Mouse (Mus musculus) lung, embryonic 16.5 days (tissue): ENCODE data around the gene Ppp1r18. TPM values are rescaled to one million over a fixed set of nuclear protein-coding genes. Genes with fewer than 3 reads are reported as not detected.

ENCODE experiments used
- ATAC-seq: fragments of 200-750 bp; cut with Nextera tagmentation; 2 replicates; pipeline ENCODE4 v1.8.0; 2017; ENCODE audit warnings: low read depth, mild to moderate bottlenecking, moderate library complexity
- H3K27ac ChIP-seq: fragments of 300-500 bp; sonication (generic); 2 replicates; pipeline ENCODE4 v1.5.1; 2014; ENCODE audit warnings: mild to moderate bottlenecking, control low read depth, low read length
- H3K27me3 ChIP-seq: fragments of 300-500 bp; sonication (generic); 2 replicates; pipeline ENCODE4 v1.6.1; 2014; ENCODE audit warnings: low read depth, low read length, mixed read lengths; ENCODE audit not compliant: control insufficient read depth, insufficient read depth
- H3K36me3 ChIP-seq: fragments of 300-500 bp; sonication (generic); 2 replicates; pipeline ENCODE4 v1.6.1; 2014; ENCODE audit warnings: low read length; ENCODE audit not compliant: control insufficient read depth, insufficient read depth
- H3K4me1 ChIP-seq: fragments of 300-500 bp; sonication (generic); replicated peaks from 2 replicates; pipeline ENCODE4 v1.6.1; 2014; ENCODE audit warnings: low read length, mixed read lengths; ENCODE audit not compliant: control insufficient read depth, insufficient read depth
- H3K4me2 ChIP-seq: fragments of 300-500 bp; sonication (generic); 2 replicates; pipeline ENCODE4 v1.6.1; 2014; ENCODE audit warnings: low read depth, low read length, control low read depth
- H3K4me3 ChIP-seq: fragments of 300-500 bp; sonication (generic); 2 replicates; pipeline ENCODE4 v1.5.1; 2014; ENCODE audit warnings: mild to moderate bottlenecking, low read length, control low read depth
- H3K9ac ChIP-seq: fragments of 300-500 bp; sonication (generic); 2 replicates; pipeline ENCODE4 v1.6.1; 2014; ENCODE audit warnings: low read length, control low read depth
- H3K9me3 ChIP-seq: fragments of 300-500 bp; sonication (generic); 2 replicates; pipeline ENCODE4 v1.6.1; 2016; ENCODE audit warnings: low read length; ENCODE audit not compliant: control insufficient read depth
- WGBS: fragments of 180-500 bp; shearing (Covaris S2); extraction: QIAGEN DNeasy Blood & Tissue Kit; methylation state at CpG from one replicate; pipeline ENCODE4 v1.1.7; 2014; 5-methylcytosine and 5-hydroxymethylcytosine counted together
- polyA plus RNA-seq: library from polyadenylated mRNA; unstranded; fragments of >200 nt; fragmentation: Nextera tagmentation; extraction: Ambion mirVana; gene quantifications from 2 replicates; pipeline ENCODE4 v1.2.1, GENCODE M21; 2015

Gene Ppp1r18
- polyA plus RNA-seq, 1 experiment from 2014 or later: 26.5 TPM

DNA sequence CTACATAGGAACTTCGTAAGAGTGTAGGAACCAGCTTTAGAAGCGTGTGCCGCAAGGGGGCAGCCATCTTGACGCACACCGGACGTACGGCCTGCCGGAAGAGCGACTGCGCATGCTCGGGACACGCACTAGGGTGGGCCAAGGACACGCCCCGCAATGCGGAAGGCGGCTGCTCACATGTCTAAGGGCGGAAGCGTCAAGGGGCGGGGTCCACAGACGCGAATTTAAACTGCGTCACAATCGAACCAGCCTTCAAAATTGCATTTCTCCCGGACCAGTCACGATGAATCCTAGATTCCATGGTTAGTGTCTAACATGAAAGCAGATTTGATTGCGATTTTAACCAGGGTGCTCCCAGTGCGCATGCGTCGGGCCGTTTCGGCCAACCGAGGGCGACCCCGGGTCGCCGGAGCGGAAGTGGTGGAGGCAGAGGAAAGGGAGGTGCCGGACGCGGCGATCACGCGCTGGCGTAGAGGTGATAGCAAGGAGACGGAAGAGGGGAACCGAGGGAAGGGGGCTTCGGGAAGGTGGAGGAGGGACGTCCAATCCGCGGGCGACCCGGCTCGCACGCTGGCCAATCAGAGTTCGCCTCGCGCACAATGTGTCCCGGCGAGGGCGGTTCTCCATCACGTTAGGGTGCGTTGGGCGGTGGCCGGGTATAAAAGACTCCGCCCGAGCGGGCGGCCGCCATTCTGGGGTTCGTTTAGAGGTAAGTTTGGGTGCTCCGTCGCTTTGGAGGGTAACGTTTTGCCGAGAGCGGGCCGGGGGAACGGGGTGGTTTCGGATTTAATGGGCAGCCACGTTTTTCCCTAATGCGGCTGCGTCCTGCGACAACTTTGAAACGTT lies 51.1 kb downstream of the Ppp1r18 start, which contains the start of the genes Mrps18b and Ppp1r10:
Mrps18b (minus strand) TSS at position 93 of the 846 bp plus-strand sequence.
Ppp1r10 (plus strand) TSS at position 138 of the 846 bp plus-strand sequence.
- peak within 1 kb of the TSS; percentile 94 for H3K9ac ChIP-seq

DNA sequence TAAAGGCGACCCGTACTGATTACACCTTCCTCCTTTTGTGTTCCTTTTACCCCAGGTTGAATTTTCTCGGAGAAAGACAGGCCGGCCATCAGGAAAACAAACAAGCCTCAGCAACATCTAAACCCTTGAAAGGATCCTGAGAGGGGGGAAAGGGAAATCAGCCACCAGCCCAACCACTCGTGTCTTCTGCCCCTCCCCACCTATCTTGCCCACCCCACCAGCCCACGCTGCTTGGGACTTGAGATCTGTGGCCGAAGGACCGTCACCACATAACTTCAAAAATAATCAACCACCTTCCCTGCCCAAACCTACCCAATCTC lies 51.7 kb downstream of the Ppp1r18 start:
- Histone ChIP-seq H3K9me3 (no peaks in the 10 kb centered on the region), H3K4me3 (peak overlapping the region; percentile 85), H3K36me3 (peaks cover 10% of the 10 kb centered on the region; the same call in 1 of the 2 replicates), H3K27ac (peak overlapping the region; percentile 97), H3K9ac (peak overlapping the region; percentile 94), H3K4me2 (peak overlapping the region; percentile 98), H3K27me3 (no peaks in the 10 kb centered on the region), H3K4me1 (peaks cover 26% of the 10 kb centered on the region)
- under 1% methylated on average over 8 of the region's 8 CpGs for WGBS
- no peak for ATAC-seq

More for the DNA sequence above, 51.1 kb downstream of the Ppp1r18 start, which contains the start of the genes Mrps18b and Ppp1r10:
- WGBS: 0% methylated on average over 76 of the region's 83 CpGs
- Histone ChIP-seq H3K4me1 (peaks cover 26% of the 10 kb centered on the region), H3K36me3 (peaks cover 10% of the 10 kb centered on the region; the same call in 1 of the 2 replicates), H3K4me2 (peak within 1 kb of the TSS; percentile 98), H3K4me3 (peak within 1 kb of the TSS; percentile 85), H3K27me3 (no peaks in the 10 kb centered on the region), H3K9me3 (no peaks in the 10 kb centered on the region), H3K27ac (peak within 1 kb of the TSS; percentile 97)
- peak; percentile 96 for ATAC-seq

DNA sequence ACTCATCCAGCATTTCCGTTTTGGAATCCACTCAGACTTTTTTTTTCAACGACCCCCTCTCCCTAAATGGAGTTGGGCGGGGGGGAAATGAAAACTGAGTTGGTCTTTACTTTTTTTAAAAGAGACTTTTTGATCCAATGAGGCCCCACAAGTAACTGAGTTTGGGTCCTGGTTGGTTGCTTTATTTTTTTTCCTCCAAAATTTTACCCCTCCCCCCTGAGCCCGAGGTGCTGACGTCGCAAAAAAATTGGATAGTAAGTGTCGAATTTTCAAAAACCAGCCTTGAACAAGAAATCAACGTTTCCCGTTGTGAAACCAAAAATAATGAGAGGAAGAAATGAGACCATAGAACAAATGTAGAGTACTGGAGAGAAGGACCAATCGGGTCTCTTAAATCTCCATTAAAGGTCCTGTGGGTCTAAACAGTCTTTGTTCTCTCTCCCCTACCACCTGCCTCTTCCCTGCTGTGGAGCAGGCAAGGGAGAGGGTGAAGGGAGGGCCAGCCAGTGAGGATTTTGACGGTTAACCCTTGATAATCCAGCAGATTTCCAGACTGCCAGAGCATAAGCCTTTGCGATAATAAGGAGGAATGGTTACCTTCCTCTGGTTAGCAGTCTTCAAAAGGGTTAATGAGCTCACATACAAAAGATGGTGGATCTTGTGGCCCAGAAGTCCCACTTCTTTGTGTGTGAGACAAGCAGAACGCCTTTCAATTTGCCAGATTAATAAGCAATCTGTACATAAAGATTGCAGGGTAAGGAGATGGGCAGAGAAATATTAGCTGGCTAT lies 52.3 kb downstream of the Ppp1r18 start:
- no peaks in the 10 kb centered on the region for H3K27me3 ChIP-seq
- peak overlapping the region; percentile 94 for H3K9ac ChIP-seq
- H3K4me2 ChIP-seq: peak overlapping the region; percentile 98
- ATAC-seq: no peak
- H3K36me3 ChIP-seq: peaks cover 10% of the 10 kb centered on the region; the same call in 1 of the 2 replicates
- 0% methylated on average over 13 of the region's 13 CpGs for WGBS
- H3K9me3 ChIP-seq: no peaks in the 10 kb centered on the region
- H3K4me3 ChIP-seq: peak overlapping the region; percentile 85
- H3K4me1 ChIP-seq: peaks cover 26% of the 10 kb centered on the region
- peak overlapping the region; percentile 97 for H3K27ac ChIP-seq

DNA sequence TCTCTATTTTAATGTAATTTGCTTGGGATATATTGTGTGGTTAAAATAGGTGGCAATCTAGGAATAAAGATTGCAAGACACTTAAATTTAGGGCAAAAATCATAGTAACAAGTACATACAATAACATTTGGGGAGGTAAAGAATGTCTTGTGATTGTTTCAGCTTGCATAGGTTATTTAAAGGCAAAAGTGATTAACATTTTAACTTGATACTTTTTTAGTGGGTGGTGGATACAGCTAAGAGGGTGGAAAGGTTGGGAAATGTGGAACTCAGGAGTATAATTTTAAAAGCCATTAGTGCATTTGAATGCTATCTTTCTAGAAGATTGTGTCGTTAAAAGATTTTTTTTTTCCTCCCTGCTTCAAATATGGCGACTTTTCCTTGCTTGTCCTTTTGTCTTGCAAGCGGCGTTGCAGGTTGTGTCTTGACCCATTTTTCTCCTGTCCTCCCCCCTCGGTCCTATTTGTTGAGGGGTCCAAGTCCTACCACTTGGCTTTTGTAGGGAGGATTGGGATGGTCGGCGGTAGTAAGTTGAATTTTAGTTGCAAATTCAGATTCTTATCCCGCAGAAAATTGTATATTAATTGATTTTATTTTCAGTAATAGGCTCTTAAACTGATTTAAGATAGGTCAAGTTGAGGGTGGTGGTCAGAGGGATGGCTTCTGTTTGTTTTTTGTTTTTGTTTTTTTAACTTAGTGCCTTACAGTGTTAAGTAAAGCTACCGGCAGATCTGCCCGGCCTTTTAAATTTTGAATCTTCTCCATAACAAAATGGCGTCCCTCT lies 53.1 kb downstream of the Ppp1r18 start:
- peaks cover 26% of the 10 kb centered on the region for H3K4me1 ChIP-seq
- peak overlapping the region; percentile 97 for H3K27ac ChIP-seq
- no peaks in the 10 kb centered on the region for H3K27me3 ChIP-seq
- peak overlapping the region; percentile 94 for H3K9ac ChIP-seq
- ATAC-seq: no peak
- H3K4me2 ChIP-seq: peak overlapping the region; percentile 98
- peaks cover 6% of the 10 kb centered on the region for H3K36me3 ChIP-seq
- WGBS: under 1% methylated on average over 11 of the region's 11 CpGs
- peak overlapping the region; percentile 85 for H3K4me3 ChIP-seq
- no peaks in the 10 kb centered on the region for H3K9me3 ChIP-seq

DNA sequence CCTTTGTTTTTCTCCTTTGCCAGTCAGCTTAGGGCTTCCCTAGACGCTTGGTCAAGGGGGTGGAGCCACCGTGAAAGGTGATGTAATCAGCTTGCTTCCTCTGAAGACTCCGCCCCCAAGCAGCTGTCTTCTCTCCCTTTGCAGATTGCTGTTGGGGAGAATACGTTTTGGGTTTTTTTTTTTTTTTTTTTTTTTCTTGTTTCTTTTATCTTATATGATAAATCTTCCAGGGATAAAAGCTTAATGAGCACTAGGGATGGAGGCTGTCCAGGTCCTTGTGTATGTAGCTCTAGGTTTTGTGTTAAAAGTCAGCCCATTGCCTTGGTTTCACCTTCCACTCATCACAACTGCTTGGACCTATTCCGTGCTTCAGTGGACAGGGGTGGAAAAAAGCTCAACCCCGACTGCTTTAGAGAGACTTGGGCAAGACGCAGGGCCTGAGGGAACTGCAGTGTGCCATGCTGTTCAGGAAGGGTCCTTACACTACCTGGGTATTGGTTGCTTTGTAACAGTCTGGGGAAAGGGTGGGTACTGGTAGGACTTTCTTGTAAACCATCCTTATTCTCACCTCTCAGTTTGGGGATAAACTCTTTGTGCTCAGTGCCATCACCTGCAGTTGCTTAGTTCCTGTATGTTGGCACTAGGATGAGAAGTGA lies 53.8 kb downstream of the Ppp1r18 start:
- ATAC-seq: peak; percentile 48
- Histone ChIP-seq H3K4me2 (peak overlapping the region; percentile 98), H3K36me3 (peaks cover 13% of the 10 kb centered on the region), H3K4me3 (peak overlapping the region; percentile 85), H3K9me3 (no peaks in the 10 kb centered on the region), H3K27me3 (no peaks in the 10 kb centered on the region), H3K4me1 (peaks cover 26% of the 10 kb centered on the region), H3K9ac (peak overlapping the region; percentile 72), H3K27ac (peak overlapping the region; percentile 97)
- 5% methylated on average over 7 of the region's 7 CpGs for WGBS

DNA sequence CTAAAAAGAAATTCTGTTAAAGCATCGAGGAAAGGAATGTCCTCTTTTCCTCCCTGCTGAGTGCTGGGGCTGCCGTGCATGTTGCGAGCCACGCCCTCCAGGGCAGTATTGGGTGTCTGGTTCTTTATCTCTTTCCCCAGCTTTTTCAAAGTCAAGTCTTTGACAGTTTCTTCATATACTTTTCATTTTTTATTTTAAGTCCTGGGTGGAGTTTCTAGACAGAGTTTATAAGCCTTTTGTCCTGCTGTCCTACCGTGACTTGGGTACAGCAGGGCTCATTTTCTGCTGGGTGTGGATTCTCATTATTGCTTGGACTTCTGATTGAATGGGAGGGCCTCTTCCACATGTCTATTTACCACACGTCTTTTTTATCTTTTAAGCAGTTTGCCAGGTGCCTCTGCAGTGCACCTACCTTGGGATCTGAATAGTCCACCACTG lies 54.5 kb downstream of the Ppp1r18 start:
- Histone ChIP-seq H3K27me3 (no peaks in the 10 kb centered on the region), H3K4me3 (peak overlapping the region; percentile 85), H3K9ac (peak overlapping the region; percentile 72), H3K27ac (peak overlapping the region; percentile 97), H3K36me3 (peaks cover 20% of the 10 kb centered on the region), H3K4me2 (peak overlapping the region; percentile 98), H3K9me3 (no peaks in the 10 kb centered on the region), H3K4me1 (peaks cover 26% of the 10 kb centered on the region)
- no peak for ATAC-seq
- 38% methylated on average over 6 of the region's 6 CpGs for WGBS

DNA sequence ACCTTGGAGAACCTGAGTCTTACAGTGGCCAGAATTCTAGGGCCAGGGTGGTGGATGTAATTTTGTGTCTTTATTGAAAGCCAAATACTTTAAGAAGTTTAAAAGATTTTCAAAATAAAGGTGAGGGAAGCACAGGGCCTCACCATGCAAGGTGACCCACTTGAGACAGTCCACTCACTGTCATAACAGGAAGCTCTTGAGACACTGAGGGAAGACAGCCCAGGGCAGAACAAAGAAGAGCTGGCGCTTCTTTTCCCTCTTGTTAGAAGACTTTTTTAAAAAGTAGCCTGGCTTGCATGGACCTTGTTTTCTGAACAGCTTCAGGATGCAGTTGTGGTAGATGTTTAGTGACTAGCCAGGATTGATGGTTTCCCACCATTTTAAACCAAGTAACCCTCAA lies 55.0 kb downstream of the Ppp1r18 start:
- no peak overlapping the region for H3K9ac ChIP-seq
- peak overlapping the region; percentile 98; the same call in 1 of the 2 replicates for H3K4me2 ChIP-seq

DNA sequence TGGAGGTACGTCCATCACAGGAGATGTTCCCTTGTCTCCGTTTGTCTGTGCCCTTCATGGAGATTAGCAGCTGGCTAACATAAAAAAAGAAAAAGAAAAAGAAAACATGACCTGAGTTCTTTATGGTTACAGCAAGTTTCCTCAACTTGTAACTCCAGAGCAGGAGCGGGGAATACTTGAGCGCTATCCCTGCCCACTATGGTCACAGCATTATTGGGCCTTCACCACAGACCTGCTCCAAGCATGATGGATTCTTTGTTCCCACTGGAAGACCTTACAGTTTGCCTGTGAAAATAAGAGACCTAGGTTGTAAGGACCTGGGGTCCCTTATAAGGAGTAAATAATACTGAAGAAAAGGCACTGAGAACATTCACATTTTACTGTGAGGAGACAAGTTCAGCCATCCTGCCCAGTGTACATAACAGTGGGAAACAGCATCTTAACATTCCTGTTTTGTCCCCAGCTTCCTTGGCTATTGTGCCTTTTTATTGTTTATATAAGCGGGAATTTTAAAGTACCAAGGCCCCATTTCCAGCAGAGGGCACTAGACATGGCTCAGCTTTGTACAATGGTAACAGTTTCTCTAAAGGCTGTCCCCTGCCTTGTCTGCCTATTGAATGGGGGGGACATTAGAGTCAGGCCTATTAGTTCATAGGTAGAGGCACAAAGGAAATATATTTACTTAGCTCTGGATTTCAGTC lies 55.6 kb downstream of the Ppp1r18 start:
- H3K36me3 ChIP-seq: peaks cover 27% of the 10 kb centered on the region
- H3K27ac ChIP-seq: peak overlapping the region; percentile 48

More for the DNA sequence above, 55.0 kb downstream of the Ppp1r18 start:
- H3K9me3 ChIP-seq: no peaks in the 10 kb centered on the region
- ATAC-seq: no peak
- peak overlapping the region; percentile 48 for H3K27ac ChIP-seq
- H3K36me3 ChIP-seq: peaks cover 24% of the 10 kb centered on the region
- no peaks in the 10 kb centered on the region for H3K27me3 ChIP-seq
- peaks cover 24% of the 10 kb centered on the region for H3K4me1 ChIP-seq
- 43% methylated on average over 1 of the region's 1 CpGs for WGBS
- no peak overlapping the region for H3K4me3 ChIP-seq

More for the DNA sequence above, 55.6 kb downstream of the Ppp1r18 start:
- ATAC-seq: no peak
- 62% methylated on average over 5 of the region's 5 CpGs for WGBS
- Histone ChIP-seq H3K9ac (peak overlapping the region; percentile 3; the same call in 1 of the 2 replicates), H3K27me3 (no peaks in the 10 kb centered on the region), H3K9me3 (no peaks in the 10 kb centered on the region), H3K4me1 (peaks cover 22% of the 10 kb centered on the region), H3K4me3 (no peak overlapping the region), H3K4me2 (no peak overlapping the region)
